Mouse (Mus musculus) lung, postnatal 0 days (tissue): Measurements from ENCODE around the gene Pfn1. TPM values are rescaled to one million over a fixed set of nuclear protein-coding genes. Genes with fewer than 3 reads are reported as not detected.

Source experiments
- ATAC-seq: fragments of 200-750 bp; cut with Nextera tagmentation; 2 replicates; pipeline ENCODE4 v1.8.0; 2017; ENCODE audit warnings: moderate library complexity
- DNase-seq: peaks from one replicate; pipeline ENCODE4 v3.0.0-alpha.2; 2016; ENCODE audit warnings: low spot score
- H3K27ac ChIP-seq: fragments of 300-500 bp; sonication (generic); 2 replicates; pipeline ENCODE4 v1.5.1; 2014; ENCODE audit warnings: antibody characterized with exemption, mild to moderate bottlenecking, low read length, mixed read lengths
- H3K27me3 ChIP-seq: fragments of 300-500 bp; sonication (generic); replicated peaks from 2 replicates; pipeline ENCODE4 v1.6.1; 2014; ENCODE audit warnings: low read length, mixed read lengths; ENCODE audit not compliant: insufficient read depth
- H3K36me3 ChIP-seq: fragments of 300-500 bp; sonication (generic); 2 replicates; pipeline ENCODE4 v1.6.1; 2014; ENCODE audit warnings: low read length, mixed read lengths; ENCODE audit not compliant: insufficient read depth
- H3K4me1 ChIP-seq: fragments of 300-500 bp; sonication (generic); 2 replicates; pipeline ENCODE4 v1.6.1; 2014; ENCODE audit warnings: antibody characterized with exemption, low read depth, low read length, mixed read lengths; ENCODE audit not compliant: insufficient read depth
- H3K4me2 ChIP-seq: fragments of 300-500 bp; sonication (generic); replicated peaks from 2 replicates; pipeline ENCODE4 v1.6.1; 2014; ENCODE audit warnings: low read depth, mild to moderate bottlenecking, low read length, moderate library complexity, mixed read lengths
- H3K4me3 ChIP-seq: fragments of 300-500 bp; sonication (generic); 2 replicates; pipeline ENCODE4 v1.5.1; 2014; ENCODE audit warnings: low read depth, low read length
- H3K9ac ChIP-seq: fragments of 300-500 bp; sonication (generic); replicated peaks from 2 replicates; pipeline ENCODE4 v1.6.1; 2014; ENCODE audit warnings: low read depth, mild to moderate bottlenecking
- H3K9me3 ChIP-seq: fragments of 300-500 bp; sonication (generic); 2 replicates; pipeline ENCODE4 v1.6.1; 2016; ENCODE audit warnings: low read length, mixed read lengths
- CTCF ChIP-seq: IDR thresholded peaks from 2 replicates; pipeline ENCODE4 v1.5.1; 2016; ENCODE audit warnings: antibody characterized with exemption, mild to moderate bottlenecking
- EP300 ChIP-seq: IDR thresholded peaks from 2 replicates; pipeline ENCODE4 v1.6.1; 2016; ENCODE audit warnings: antibody characterized with exemption, mild to moderate bottlenecking, control low read depth
- WGBS: fragments of 180-500 bp; shearing (Covaris S2); extraction: QIAGEN DNeasy Blood & Tissue Kit; methylation state at CpG from one replicate; pipeline ENCODE4 v1.1.7; 2014; 5-methylcytosine and 5-hydroxymethylcytosine counted together
- polyA plus RNA-seq: library from polyadenylated mRNA; unstranded; fragments of >200 nt; fragmentation: Nextera tagmentation; extraction: Ambion mirVana; gene quantifications from 2 replicates; pipeline ENCODE4 v1.2.1, GENCODE M21; 2015

Gene Pfn1
- polyA plus RNA-seq, 1 experiment from 2014 or later: 1,206 TPM

DNA sequence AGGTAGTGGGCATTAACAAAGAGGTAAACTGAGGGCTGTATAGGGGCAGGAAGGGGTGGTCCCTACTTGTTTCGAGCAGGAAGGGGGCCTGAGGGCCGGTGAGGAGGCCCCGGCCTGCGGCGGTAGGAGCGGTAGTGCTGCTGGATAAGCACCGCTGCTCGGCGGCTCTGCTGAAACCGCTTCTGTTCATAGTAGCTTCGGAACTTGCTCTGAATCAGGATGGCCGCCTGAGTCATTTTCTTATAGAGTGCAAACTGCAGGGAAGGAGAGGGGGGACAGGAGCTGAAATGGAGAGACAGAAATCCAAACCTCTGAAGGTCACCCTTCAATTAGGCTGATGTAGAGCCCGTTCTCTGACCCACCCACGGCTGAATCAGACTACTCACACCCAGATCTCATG, 16.0 kb upstream of the Pfn1 start:
- Histone ChIP-seq H3K4me2 (peak overlapping the region; percentile 97), H3K36me3 (peaks cover 8% of the 10 kb centered on the region; the same call in 1 of the 2 replicates), H3K27me3 (no peaks in the 10 kb centered on the region), H3K4me3 (peak overlapping the region; percentile 65; the same call in 1 of the 2 replicates), H3K27ac (peak overlapping the region; percentile 94; the same call in 1 of the 2 replicates), H3K9me3 (no peaks in the 10 kb centered on the region), H3K4me1 (no peaks in the 10 kb centered on the region; the same call in 1 of the 2 replicates), H3K9ac (no peak overlapping the region)
- DNase-seq (peak; percentile 9), ATAC-seq (no peak)
- TF ChIP-seq CTCF (no peak), EP300 (no peak)
- WGBS: 32% methylated on average over 14 of the region's 14 CpGs

DNA sequence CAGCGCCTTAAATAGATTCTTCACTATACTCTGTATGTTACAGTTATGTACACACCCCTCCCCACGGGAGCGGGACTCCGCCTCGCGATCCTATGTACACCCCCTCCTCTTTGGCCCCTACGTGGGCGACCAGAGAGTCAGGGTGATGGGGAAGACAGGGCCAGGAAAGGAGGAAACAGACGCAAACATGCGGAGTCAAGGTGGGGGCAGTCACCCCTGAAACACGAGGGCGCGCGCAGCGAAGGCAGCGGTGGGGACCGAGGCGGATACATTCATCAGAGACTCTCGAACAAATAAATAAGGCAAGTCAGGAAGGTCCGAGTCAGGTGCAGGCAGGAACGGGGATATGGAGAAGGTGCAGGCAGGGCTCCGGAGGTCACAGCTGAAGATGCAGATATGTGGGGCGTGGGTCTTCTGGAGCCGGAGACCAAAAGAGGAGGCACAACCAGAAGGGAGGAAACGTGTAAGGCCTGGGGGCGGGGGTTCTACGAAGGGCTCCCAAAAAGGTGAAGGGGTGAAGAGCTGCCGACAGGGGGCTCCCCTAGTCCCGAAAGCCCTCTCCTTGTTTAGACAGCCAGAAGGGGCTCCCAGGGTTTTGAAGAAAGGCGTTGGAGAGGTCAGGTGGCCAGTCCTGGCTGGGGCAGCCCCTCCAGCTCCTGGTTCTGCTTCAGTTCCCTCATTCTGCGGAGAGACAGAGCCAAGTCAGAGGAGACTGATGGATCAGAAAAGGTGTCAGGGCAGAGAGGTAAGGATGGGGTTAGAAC, 15.3 kb upstream of the Pfn1 start:
- under 1% methylated on average over 28 of the region's 31 CpGs for WGBS
- Histone ChIP-seq H3K4me1 (no peaks in the 10 kb centered on the region; the same call in 1 of the 2 replicates), H3K4me2 (peak overlapping the region; percentile 97), H3K27me3 (no peaks in the 10 kb centered on the region), H3K4me3 (peak overlapping the region; percentile 65), H3K9me3 (no peaks in the 10 kb centered on the region), H3K9ac (peak overlapping the region; percentile 68), H3K36me3 (peaks cover 14% of the 10 kb centered on the region; the same call in 1 of the 2 replicates), H3K27ac (peak overlapping the region; percentile 94)
- ATAC-seq (peak; percentile 3), DNase-seq (peak; percentile 86)
- TF ChIP-seq CTCF (peak; percentile 61), EP300 (no peak)

DNA sequence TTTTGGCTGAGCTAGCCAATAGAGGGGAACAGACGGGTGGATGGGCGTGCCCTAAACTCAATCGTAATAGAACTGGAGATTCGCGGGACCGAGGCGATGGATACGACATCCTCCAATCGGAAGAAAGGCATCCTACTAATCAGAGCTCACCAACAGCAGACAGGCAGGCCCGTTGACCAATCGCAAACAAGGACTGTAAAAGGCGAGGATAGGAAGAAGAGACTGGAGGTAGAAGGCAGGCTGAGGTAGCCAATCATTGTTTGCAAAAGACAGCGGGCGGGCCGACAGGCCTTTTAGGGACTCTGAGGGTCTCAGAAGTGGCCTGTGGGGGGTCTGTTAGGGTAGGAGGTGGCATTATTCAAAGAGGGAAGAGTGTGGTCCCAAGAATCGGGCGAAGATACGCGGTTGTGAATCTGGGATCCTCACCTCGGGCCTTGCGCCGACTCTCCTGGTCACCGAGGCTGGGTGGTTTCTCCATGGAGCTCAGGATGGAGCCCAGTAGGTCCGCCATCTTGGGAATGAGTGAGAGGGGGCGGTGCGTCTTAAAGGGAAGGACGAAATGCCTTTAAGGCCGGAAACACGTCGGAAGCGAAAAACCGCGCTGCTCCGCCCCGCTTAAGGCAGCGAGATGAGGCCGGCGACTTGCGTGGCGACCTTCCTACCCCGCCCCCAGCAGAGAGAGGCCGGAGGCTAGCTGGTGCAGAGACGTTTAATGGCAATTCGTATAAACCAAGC, 14.5 kb upstream of the Pfn1 start, which contains the start of gene Spag7:
TSS of gene Spag7 (minus strand) at position 646 of the 735 bp plus-strand sequence.
- H3K9me3 ChIP-seq: no peaks in the 10 kb centered on the region
- H3K4me2 ChIP-seq: peak within 1 kb of the TSS; percentile 97
- TF ChIP-seq EP300 (peak; percentile 17), CTCF (0 out of 2 replicates have a peak, but pooled peaks have one; percentile 7)
- WGBS: under 1% methylated on average over 44 of the region's 44 CpGs
- ATAC-seq (peak; percentile 95), DNase-seq (peak; percentile 100)
- H3K4me3 ChIP-seq: peak within 1 kb of the TSS; percentile 65
- H3K9ac ChIP-seq: peak within 1 kb of the TSS; percentile 68
- H3K27ac ChIP-seq: peak within 1 kb of the TSS; percentile 94
- H3K27me3 ChIP-seq: no peaks in the 10 kb centered on the region
- peaks cover 16% of the 10 kb centered on the region; the same call in 1 of the 2 replicates for H3K36me3 ChIP-seq
- no peaks in the 10 kb centered on the region; the same call in 1 of the 2 replicates for H3K4me1 ChIP-seq

DNA sequence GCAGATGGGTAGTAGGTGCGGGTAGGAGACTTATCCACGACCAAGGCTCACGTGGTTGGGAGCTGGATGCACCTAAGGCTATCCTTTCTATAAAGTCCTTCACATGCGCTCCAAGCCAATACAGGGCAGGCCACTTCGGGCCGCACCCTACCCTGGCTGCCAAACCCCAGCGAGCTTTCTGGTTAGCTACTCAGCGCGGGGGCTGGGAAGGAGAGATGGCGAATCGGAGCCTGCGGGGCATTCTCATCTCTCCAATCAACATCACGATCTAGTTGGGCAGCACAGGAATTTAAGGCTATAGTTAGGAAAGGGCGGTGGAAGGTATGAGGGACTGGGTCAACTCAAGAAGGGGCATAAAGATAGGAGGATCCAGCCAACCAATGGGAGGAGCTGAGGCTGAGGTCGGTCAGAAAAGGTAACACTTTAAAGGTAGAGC, 13.9 kb upstream of the Pfn1 start:
- no peaks in the 10 kb centered on the region for H3K9me3 ChIP-seq
- WGBS: 0% methylated on average over 15 of the region's 15 CpGs
- H3K36me3 ChIP-seq: peaks cover 13% of the 10 kb centered on the region; the same call in 1 of the 2 replicates
- H3K27me3 ChIP-seq: no peaks in the 10 kb centered on the region
- DNase-seq (no peak), ATAC-seq (peak; percentile 58; the same call in 1 of the 2 replicates)
- H3K27ac ChIP-seq: peak overlapping the region; percentile 72
- peak overlapping the region; percentile 97 for H3K4me2 ChIP-seq
- H3K4me1 ChIP-seq: no peaks in the 10 kb centered on the region; the same call in 1 of the 2 replicates
- TF ChIP-seq CTCF: no peak
- peak; percentile 38; the same call in 1 of the 2 replicates for TF ChIP-seq EP300
- 0 out of 2 replicates have a peak overlapping the region, but pooled peaks have one; percentile 13 for H3K9ac ChIP-seq
- H3K4me3 ChIP-seq: peak overlapping the region; percentile 65

DNA sequence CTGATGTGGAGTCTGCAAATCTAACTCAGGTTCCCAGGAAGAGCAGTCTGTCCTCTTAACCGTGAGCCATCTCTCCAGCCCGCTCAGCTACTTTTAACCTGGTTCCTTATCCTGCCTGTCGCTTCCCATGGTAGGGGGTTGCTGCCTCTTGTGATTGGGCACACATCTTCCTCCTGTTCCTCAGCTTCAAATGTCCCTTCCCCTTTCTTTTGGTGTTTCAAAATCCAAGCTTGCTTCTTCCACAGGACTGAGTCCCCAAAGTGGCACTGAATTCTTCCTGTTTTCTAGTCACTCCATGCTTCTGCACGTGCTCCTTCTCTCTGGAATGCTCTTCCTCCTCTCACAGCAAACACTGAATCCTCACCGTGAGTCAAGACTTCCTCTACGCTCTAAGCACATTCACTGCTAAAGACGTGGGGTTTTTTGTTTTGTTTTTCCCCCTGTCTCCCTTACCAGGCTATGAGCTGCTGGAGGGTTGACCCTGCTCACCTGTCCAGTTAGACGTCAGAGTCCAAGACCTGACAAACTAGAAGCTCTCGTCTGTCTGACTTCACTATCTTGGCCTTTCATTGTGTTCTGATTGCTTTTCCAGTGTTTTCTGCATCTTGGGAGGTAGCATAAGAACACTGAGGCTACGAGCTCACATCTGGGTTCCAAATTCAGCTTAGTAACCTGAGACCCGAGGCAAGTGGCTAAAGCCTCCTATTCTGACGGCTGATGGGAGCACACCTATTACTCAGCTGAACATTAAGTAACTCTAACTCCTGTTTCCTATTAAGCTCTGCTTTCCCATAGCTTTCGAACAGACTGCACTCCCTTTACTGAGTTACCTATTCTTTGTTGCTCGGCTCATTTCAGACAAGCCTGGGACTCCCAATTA, 13.1 kb upstream of the Pfn1 start:
- Histone ChIP-seq H3K27ac (peak overlapping the region; percentile 72), H3K9ac (no peak overlapping the region), H3K27me3 (no peaks in the 10 kb centered on the region), H3K9me3 (no peaks in the 10 kb centered on the region), H3K4me3 (peak overlapping the region; percentile 65; the same call in 1 of the 2 replicates), H3K4me1 (no peaks in the 10 kb centered on the region; the same call in 1 of the 2 replicates), H3K4me2 (peak overlapping the region; percentile 97), H3K36me3 (peaks cover 13% of the 10 kb centered on the region; the same call in 1 of the 2 replicates)
- ATAC-seq: no peak
- WGBS: 45% methylated on average over 14 of the region's 14 CpGs
- peak; percentile 70 for DNase-seq
- no peak for TF ChIP-seq EP300
- TF ChIP-seq CTCF: no peak
